Mouse (Mus musculus) mammary gland, adult 2 months (tissue): ENCODE data around the gene Ppp2r3a. TPM values are rescaled to one million over a fixed set of nuclear protein-coding genes. Genes with fewer than 3 reads are reported as not detected.

Experiments used
- polyA plus RNA-seq: library from polyadenylated mRNA; depleted of rRNA; stranded (reverse); fragments of >200 nt; gene quantifications from 2 replicates; pipeline ENCODE4 v1.2.3, GENCODE M21; 2012; ENCODE audit warnings: low replicate concordance; rRNA removed

The Ppp2r3a gene
- 1.8 and 15.3 TPM in 2 replicates for polyA plus RNA-seq

GRCm38 (mm10) chr9:101251644-101252337, at the start of gene Ppp2r3a:
Ppp2r3a (minus strand) TSS chr9:101251795.

GRCm38 (mm10) chr9:101073987-101074331, 177.6 kb downstream of the Ppp2r3a start, which contains the start of gene Msl2:
Msl2 (plus strand) TSS chr9:101074101.

Other genes starting within 250 kb of the Ppp2r3a start
- gene Pccb, start 216.9 kb downstream of the Ppp2r3a start, polyA plus RNA-seq = 125 and 191 TPM in 2 replicates
- 20.0 and 37.5 TPM in 2 replicates for gene Msl2, start 177.7 kb downstream of the Ppp2r3a start, polyA plus RNA-seq